Mouse (Mus musculus) heart, embryonic 14.5 days (tissue): Measurements from ENCODE around the gene Lexm. TPM values are rescaled to one million over a fixed set of nuclear protein-coding genes. Genes with fewer than 3 reads are reported as not detected.

Experiments
- ATAC-seq: fragments of 200-750 bp; cut with Nextera tagmentation; 2 replicates; pipeline ENCODE4 v1.8.0; 2017; ENCODE audit warnings: low read depth, moderate TSS enrichment; ENCODE audit not compliant: insufficient number of reproducible peaks, insufficient read depth, low FRiP score
- H3K27ac ChIP-seq, 2 experiments: fragments of 200-500 bp in 1 of 2; fragments of 300-500 bp in 1 of 2; sonication (generic) in 1 of 2; replicated peaks in 1 of 2; 2 replicates each; pipeline ENCODE4 v1.5.1; 2012 to 2014; ENCODE audit warnings: low read depth in 2 of 2, low read length in 2 of 2, control low read depth in 1 of 2, mild to moderate bottlenecking in 1 of 2, mixed read lengths in 1 of 2; ENCODE audit not compliant: control insufficient read depth in 1 of 2, insufficient read depth in 1 of 2
- H3K27me3 ChIP-seq: fragments of 300-500 bp; sonication (generic); 2 replicates; pipeline ENCODE4 v1.6.1; 2014; ENCODE audit warnings: mild to moderate bottlenecking, low read length, control low read depth; ENCODE audit not compliant: control insufficient read depth, insufficient read depth
- H3K36me3 ChIP-seq: fragments of 300-500 bp; sonication (generic); 2 replicates; pipeline ENCODE4 v1.6.1; 2014; ENCODE audit warnings: mild to moderate bottlenecking, control low read depth, low read length, mixed read lengths; ENCODE audit not compliant: control insufficient read depth, insufficient read depth
- H3K4me1 ChIP-seq, 2 experiments: fragments of 200-500 bp in 1 of 2; fragments of 300-500 bp in 1 of 2; sonication (generic) in 1 of 2; 2 replicates each; pipeline ENCODE4 v1.6.1; 2012 to 2014; ENCODE audit warnings: low read length in 2 of 2, control low read depth in 1 of 2, mixed read lengths in 1 of 2; ENCODE audit not compliant: control insufficient read depth in 2 of 2, insufficient read depth in 2 of 2
- H3K4me2 ChIP-seq: fragments of 300-500 bp; sonication (generic); 2 replicates; pipeline ENCODE4 v1.6.1; 2014; ENCODE audit warnings: mild to moderate bottlenecking, low read length
- H3K4me3 ChIP-seq, 2 experiments: fragments of 200-500 bp in 1 of 2; fragments of 300-500 bp in 1 of 2; sonication (generic) in 1 of 2; 2 replicates each; pipeline ENCODE4 v1.5.1; 2012 to 2014; ENCODE audit warnings: low read length in 2 of 2, mild to moderate bottlenecking in 2 of 2, control low read depth in 1 of 2, low read depth in 1 of 2, moderate library complexity in 1 of 2; ENCODE audit not compliant: control insufficient read depth in 1 of 2, insufficient read depth in 1 of 2
- H3K9ac ChIP-seq: fragments of 300-500 bp; sonication (generic); 2 replicates; pipeline ENCODE4 v1.6.1; 2014; ENCODE audit warnings: mild to moderate bottlenecking, low read length
- H3K9me3 ChIP-seq: fragments of 300-500 bp; sonication (generic); 2 replicates; pipeline ENCODE4 v1.6.1; 2016; ENCODE audit warnings: low read length, control low read depth; ENCODE audit not compliant: control insufficient read depth
- WGBS: fragments of 180-500 bp; shearing (Covaris S2); extraction: QIAGEN DNeasy Blood & Tissue Kit; methylation state at CpG from one replicate; pipeline ENCODE4 v1.1.7; 2014; 5-methylcytosine and 5-hydroxymethylcytosine counted together
- polyA plus RNA-seq: library from polyadenylated mRNA; unstranded; fragments of >200 nt; fragmentation: Nextera tagmentation; extraction: Ambion mirVana; gene quantifications from 2 replicates; pipeline ENCODE4 v1.2.1, GENCODE M21; 2014

The Lexm gene
- polyA plus RNA-seq, 1 experiment from 2014 or later, result not detected

DNA sequence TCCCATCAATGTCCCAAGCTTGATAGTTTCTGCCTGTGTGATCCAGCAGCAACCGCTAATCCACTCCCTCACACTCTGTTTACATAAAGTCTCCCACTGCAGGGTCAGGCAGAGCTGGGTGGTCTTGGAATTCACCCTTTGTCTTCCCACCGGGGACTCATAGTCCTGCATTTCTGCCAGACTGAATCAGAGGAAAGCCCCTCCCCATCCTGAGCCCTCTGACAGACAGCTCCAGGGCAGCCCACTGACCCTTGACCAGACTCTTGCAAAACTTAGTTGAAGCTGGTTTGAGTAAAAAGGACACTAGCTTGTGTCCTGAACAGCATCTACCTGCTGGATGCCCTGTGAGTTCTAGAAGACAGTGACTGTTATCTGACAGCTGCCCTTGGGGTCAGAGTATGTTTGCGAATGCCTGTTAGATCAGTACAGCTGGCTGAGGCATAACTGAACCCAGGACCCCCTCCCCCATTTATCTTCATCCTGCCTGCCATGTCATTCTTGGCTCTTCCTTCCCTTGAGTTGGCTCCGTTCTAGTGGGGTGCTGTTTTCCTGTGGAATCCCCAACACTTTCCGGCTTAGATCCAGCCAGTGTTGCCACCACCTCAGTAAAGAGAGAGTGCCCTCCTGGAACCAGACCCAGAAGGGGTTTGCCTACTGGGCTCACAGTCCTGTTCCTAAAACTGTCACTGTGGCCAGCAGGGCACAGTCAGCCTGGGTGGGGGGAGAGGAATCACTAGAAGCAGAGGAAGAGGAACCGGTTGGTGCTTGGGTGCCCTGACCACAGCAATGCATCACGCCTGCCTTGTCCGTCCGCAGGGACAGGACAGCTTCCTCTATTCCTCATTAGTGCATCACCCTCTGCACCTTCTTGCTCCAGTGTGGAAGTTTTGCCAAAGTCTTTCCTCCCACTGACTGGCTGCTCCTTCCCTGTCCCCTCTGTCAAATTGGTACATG is 53.9 kb downstream of the Lexm start:
- peak overlapping the region in 1 of 2 experiments; percentile 82; a peak in 1 of 4 replicates for H3K4me3 ChIP-seq
- WGBS, result 64% methylated on average over 9 of the region's 9 CpGs
- ATAC-seq, result no peak
- H3K4me1 ChIP-seq, result peaks cover 8 to 25% of the 10 kb centered on the region in 2 experiments; a peak in 3 of 4 replicates
- no peaks in the 10 kb centered on the region for H3K9me3 ChIP-seq
- H3K27me3 ChIP-seq, result no peaks in the 10 kb centered on the region
- H3K9ac ChIP-seq, result no peak overlapping the region
- H3K27ac ChIP-seq, result no peak overlapping the region
- peaks cover 39% of the 10 kb centered on the region for H3K36me3 ChIP-seq
- H3K4me2 ChIP-seq, result peak overlapping the region; percentile 96

DNA sequence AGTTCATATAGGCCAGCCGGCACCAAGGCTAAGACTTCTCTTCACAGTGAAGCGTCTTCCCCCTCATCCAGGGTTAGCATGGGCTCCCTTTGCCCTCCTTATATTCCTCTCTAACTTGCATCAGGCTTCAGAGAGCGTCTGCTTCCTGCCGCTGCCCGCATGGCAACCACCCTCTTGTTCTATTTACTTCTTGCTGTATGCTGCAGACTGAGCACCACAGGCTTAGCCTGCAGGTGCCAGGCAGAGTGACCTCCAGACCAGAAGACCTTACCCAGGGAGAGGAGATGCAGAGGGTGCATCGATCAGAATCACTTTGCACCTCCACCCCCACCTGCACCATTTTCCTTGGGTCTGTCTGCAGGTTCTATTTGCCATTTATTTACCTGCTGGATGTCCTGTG is 55.0 kb downstream of the Lexm start:
- WGBS, result 14% methylated on average over 6 of the region's 6 CpGs
- H3K36me3 ChIP-seq, result peaks cover 28% of the 10 kb centered on the region
- no peak for ATAC-seq
- peaks cover 8 to 25% of the 10 kb centered on the region in 2 experiments; a peak in 3 of 4 replicates for H3K4me1 ChIP-seq
- H3K4me2 ChIP-seq, result peak overlapping the region; percentile 96
- H3K27ac ChIP-seq, result no peak overlapping the region
- H3K4me3 ChIP-seq, result peak overlapping the region; percentile 61 to 82
- no peaks in the 10 kb centered on the region for H3K27me3 ChIP-seq
- H3K9me3 ChIP-seq, result no peaks in the 10 kb centered on the region
- peak overlapping the region; percentile 81 for H3K9ac ChIP-seq

DNA sequence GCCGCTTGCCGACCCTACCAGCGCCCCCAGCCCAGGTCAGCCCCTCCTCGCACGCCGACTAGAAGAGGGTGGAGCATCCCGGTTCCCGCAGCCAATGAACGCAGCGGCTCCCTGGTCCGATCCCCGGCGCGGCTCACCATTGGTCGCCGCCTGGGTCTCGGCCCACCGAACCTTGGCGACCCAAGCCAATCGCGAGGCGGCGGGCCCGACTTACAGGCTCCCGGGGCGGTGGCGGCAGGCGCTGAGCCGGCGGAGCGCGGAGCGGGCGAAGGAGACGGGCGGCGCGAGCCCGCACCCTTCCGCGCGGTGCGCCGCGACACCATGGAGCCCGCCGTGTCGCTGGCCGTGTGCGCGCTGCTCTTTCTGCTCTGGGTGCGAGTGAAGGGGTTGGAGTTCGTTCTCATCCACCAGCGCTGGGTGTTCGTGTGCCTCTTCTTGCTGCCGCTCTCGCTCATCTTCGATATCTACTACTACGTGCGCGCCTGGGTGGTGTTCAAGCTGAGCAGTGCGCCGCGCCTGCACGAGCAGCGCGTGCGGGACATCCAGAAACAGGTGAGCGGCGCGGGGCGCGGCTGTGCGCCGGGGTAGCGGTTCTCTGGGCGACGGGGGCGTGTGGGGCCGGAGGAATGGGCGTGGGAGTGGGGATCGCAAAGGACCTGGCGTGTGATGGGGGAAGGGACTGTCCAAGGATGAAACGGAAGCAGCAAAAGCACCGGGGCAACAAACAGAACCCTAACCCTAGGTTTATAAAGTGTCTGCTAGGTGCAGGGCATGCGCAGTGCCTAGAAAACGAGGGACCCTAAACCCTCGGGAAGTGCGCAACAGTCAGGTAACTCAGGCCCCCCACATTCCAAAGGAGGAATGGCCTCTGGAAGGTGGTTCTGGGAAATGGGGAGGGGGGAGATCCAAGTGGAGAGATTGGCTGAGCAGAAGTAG is 55.9 kb downstream of the Lexm start, which contains the start of gene Dhcr24:
TSS of gene Dhcr24 (plus strand) at position 193 of the 936 bp plus-strand sequence.
- Histone ChIP-seq H3K9ac (peak within 1 kb of the TSS; percentile 81), H3K4me3 (peak within 1 kb of the TSS; percentile 61 to 82), H3K27ac (peak within 1 kb of the TSS; percentile 47 to 64; a peak in 2 of 4 replicates), H3K27me3 (no peaks in the 10 kb centered on the region), H3K9me3 (no peaks in the 10 kb centered on the region), H3K4me1 (peaks cover 8 to 25% of the 10 kb centered on the region in 2 experiments; a peak in 3 of 4 replicates), H3K4me2 (peak within 1 kb of the TSS; percentile 96), H3K36me3 (peaks cover 21% of the 10 kb centered on the region)
- ATAC-seq, result peak; percentile 95
- WGBS, result under 1% methylated on average over 89 of the region's 89 CpGs

DNA sequence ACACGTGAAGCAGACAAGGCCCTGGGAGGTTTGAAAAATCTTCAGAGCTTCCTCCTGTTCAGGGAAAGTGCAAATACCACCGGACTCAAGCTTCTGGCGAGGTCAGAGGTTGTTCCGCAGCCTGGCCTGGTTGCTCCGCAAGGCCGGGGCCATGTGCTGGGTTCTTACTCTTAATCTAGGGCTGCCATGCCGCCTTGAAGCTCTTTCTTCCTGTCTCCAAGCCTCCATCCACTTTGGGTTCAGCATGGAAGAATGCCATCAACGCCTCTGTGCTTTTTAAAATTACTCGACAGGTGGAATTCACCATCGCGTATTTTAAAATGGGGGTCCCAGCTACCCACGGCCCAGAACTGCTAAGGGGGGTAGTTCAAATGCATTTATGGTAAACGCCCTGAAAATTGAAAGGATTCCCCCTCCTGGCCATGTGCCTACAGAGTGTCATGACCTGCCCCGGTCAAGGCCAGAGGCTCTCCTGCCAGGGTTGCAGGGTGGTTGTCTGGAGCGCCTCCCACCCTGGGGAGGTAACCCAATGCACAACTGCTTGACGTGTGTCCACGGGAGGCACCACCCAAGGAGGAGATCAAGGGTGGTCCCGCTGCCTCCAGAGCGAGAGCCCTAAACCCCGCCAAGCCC is 56.7 kb downstream of the Lexm start:
- H3K4me2 ChIP-seq, result peak overlapping the region; percentile 96
- peaks cover 8 to 25% of the 10 kb centered on the region in 2 experiments; a peak in 3 of 4 replicates for H3K4me1 ChIP-seq
- peak overlapping the region; percentile 61 to 82 for H3K4me3 ChIP-seq
- H3K9me3 ChIP-seq, result no peaks in the 10 kb centered on the region
- peak overlapping the region; percentile 66 for H3K9ac ChIP-seq
- WGBS, result 2% methylated on average over 19 of the region's 20 CpGs
- H3K27ac ChIP-seq, result peak overlapping the region in 1 of 2 experiments; percentile 36; a peak in 1 of 4 replicates
- peaks cover 13% of the 10 kb centered on the region for H3K36me3 ChIP-seq
- peak; percentile 46 for ATAC-seq
- H3K27me3 ChIP-seq, result no peaks in the 10 kb centered on the region

DNA sequence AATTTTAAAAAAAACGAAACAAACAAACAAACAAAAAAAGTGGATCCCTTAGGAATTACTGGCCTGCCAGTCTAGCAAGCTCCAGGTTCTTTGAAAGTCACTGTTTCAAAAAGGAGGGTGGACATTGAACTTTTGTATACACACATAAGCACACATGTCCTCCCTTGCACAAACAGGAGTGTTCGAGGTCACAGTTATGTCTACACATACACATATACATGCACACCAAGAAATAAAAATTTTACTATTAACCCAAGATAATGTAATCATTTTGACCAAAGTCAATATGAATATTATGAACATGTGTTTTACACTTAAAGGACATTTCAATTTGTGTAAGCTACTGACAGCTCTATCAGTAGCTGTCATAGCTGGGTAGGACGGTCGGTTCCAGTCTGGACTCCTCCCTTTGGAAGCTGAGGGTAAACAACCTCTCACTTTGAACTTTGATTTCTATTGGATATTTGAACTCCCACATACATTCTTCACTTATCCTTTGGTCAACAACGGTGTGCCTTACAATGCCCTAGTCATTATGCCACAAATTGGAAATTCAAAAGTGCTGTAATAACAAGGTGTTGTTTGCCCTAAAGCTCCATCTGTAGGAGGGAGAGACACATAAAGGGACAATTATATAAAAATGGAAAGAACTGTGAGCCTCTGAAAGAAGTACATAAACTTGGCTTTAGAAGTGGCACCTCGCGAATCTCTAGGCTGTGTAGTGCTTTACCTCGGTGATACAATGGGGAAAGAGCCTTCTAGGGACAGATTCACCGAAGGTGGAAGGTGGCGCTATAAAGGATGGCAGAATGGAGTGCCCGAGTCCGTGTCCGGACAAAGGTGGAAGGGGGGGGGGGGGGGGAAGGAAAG is 57.5 kb downstream of the Lexm start:
- Histone ChIP-seq H3K27me3 (no peaks in the 10 kb centered on the region), H3K4me3 (peak overlapping the region in 1 of 2 experiments; percentile 82; a peak in 2 of 4 replicates), H3K4me1 (peaks cover 8 to 25% of the 10 kb centered on the region in 2 experiments; a peak in 3 of 4 replicates), H3K4me2 (peak overlapping the region; percentile 96), H3K27ac (no peak overlapping the region), H3K9me3 (no peaks in the 10 kb centered on the region), H3K9ac (peak overlapping the region; percentile 66; the same call in 1 of the 2 replicates), H3K36me3 (peaks cover 6% of the 10 kb centered on the region)
- no peak for ATAC-seq
- 35% methylated on average over 13 of the region's 13 CpGs for WGBS

DNA sequence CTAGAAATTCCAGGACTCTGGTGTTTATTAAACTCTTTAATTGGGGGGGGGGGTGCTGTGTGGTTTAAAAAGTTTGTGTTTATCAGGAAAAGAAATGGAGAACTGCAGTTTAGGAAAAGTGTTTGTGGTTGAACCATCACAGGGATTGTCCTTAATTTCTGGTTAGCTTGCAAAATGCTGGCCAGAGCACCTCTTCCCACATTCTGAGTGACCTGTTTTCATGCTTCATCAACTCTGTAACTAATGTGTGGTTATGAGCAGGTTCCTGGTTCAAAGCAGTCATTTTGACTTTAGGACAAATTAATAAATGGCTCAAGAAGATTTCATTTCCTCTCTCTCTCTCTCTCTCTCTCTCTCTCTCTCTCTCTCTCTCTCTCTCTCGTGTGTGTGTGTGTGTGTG is 59.1 kb downstream of the Lexm start:
- Histone ChIP-seq H3K4me3 (no peak overlapping the region), H3K9me3 (no peaks in the 10 kb centered on the region), H3K27ac (no peak overlapping the region), H3K4me2 (no peak overlapping the region), H3K36me3 (no peaks in the 10 kb centered on the region), H3K4me1 (peaks cover 8 to 23% of the 10 kb centered on the region in 2 experiments; a peak in 3 of 4 replicates), H3K27me3 (no peaks in the 10 kb centered on the region), H3K9ac (no peak overlapping the region)
- WGBS, result no CpG with 5 or more reads among the region's 1 CpGs
- no peak for ATAC-seq
